Mouse (Mus musculus): ENCODE data around the gene Pvalb.

Gene Pvalb

DNA sequence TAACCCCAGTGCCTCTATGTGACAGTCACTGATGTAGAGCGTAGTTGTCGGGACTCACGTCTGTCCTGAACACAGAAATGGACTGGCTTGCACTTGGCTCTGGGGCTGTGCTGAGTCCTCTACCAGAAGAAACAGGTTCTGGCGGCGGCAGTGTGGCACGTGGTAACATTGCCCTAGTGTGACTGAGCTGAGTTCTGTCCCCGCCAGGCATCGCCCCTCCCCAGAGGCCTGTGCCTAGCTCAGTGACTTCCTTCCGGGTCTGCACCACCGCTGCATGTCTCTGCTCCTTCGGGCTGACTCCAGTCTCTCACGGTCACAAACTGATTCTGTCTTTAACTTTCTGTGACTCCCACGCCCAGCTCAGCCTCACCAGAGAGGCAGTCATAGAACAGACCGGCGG, 35.5 kb downstream of the Pvalb start:
- in situ Hi-C loops (cut with MboI; ENCODE audit: unreplicated experiment in 2 of 2), result loop anchor here (10.0 to 25.0 kb wide), 3 partner anchors 236 to 408 kb away; partner anchors contain the start of gene Apol8 (in 1 of the 2)

DNA sequence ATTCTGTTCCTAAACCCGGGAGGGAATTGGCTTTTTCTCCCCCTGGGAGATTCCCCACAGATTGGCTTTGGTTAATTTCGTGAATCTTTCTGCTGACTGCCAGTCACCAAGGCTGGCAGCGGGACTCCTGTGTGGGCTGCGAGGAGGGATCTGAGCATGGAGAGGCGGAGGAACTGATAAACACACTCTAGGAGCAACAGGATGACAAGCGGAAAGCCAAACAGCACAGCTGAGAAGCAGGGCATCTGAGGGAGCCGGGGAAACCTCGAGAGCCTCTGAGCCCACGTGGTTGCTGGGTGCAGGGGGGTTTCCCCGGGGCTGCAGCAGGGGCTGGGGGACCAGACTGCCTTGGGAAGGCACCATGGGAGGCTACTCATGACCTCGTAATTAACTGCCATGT, 36.6 kb downstream of the Pvalb start:
- in situ Hi-C loops (cut with MboI; ENCODE audit: unreplicated experiment in 2 of 2), result loop anchor here (10.0 to 25.0 kb wide), 3 partner anchors 195 to 407 kb away; partner anchors contain the start of genes Apol8 (in 1 of the 2) and Eif3d (in 1 of the 2)

DNA sequence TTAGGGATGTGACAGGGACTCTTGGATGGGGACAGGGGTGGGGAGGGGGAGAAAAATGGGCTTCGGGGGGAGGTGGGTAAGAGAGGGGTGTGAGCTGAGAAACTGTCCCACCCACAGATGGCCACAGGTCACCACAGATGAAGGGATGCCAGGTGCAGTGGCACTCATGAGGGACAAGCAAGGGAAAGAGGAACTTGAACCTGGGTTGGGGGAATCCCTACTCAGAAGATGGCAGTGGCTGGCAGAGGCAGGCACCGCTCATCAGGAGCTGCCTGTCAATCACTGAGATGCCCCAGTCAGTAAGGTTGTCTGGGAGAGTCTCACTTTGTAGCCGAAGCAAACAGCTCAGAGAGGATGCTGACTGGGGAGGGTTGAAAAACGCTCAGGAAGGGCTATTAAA, 40.9 kb downstream of the Pvalb start:
- in situ Hi-C loops (cut with MboI; ENCODE audit: unreplicated experiment in 2 of 2), result loop anchor here (10.0 to 25.0 kb wide), 3 partner anchors 190 to 403 kb away; partner anchors contain the start of genes Apol8 (in 1 of the 2) and Eif3d (in 1 of the 2)

DNA sequence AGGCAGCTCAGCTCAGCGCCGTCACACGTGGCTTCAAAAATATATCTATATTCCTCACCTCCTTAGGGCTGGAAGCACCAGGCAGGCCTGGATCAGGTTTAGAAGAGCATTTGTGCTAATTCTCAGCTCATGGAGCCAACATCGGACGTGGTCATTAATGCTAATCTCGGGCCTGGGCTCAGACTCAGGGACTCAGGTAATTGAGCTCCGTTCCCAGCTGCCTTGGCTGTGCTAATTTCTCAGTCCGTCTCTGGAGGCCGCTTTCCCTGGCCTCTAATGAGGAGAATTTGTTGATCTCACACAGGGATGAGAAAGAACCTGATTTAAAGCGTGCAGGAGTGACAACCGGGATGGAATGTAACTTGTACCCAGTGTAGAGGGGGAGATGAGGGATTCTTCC, 41.7 kb downstream of the Pvalb start:
- in situ Hi-C loops (cut with MboI; ENCODE audit: unreplicated experiment in 2 of 2), result loop anchor here (10.0 to 25.0 kb wide), 3 partner anchors 190 to 402 kb away; partner anchors contain the start of genes Apol8 (in 1 of the 2) and Eif3d (in 1 of the 2)

DNA sequence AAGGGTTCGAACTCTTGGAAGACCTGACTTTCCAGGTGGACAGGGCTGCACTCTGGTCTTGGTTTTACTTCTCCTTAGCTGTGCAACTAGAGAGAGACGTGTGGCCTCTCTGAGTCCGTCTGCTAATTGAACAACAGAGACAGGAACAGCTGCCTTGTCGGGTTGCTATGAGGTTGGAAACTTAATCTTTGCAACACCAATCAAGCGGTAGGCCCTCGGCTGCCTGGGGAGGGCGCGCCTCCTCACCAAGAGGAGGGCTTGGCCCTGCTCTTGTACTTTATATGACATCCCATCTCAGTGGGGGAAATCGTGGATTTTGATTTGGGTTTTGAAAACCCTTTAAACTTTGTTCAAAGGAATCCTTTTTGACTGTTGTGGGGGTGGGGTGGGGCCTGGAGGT, 44.3 kb downstream of the Pvalb start:
- in situ Hi-C loops (cut with MboI; ENCODE audit: unreplicated experiment in 2 of 2), result loop anchor here (10.0 to 25.0 kb wide), 3 partner anchors 187 to 400 kb away; partner anchors contain the start of genes Apol8 (in 1 of the 2) and Eif3d (in 1 of the 2)

DNA sequence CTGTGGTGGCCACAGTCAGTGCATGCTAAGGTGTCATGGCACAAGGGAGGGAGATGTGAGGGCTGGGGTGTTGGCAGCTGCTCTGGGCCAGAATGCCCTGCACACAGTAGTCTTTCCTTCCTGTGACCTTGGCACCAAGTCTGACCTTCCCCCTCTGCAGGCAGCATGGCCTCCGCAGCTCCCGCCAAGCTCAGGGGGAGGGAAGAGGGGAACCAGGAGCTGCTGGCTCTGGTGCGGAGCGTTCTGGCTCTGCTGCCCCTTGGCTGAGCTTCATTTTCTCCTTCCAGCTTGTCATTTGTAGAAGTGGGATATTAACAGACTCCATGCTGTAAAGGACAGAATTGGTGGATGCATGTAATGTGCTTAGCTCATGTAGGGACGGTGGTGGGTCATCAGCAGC, 47.9 kb downstream of the Pvalb start:
- in situ Hi-C loops (cut with MboI; ENCODE audit: unreplicated experiment in 2 of 2), result loop anchor here (25.0 kb wide), 2 partner anchors 371 to 396 kb away; partner anchors contain the start of gene Apol8 (in 1 of the 2)

DNA sequence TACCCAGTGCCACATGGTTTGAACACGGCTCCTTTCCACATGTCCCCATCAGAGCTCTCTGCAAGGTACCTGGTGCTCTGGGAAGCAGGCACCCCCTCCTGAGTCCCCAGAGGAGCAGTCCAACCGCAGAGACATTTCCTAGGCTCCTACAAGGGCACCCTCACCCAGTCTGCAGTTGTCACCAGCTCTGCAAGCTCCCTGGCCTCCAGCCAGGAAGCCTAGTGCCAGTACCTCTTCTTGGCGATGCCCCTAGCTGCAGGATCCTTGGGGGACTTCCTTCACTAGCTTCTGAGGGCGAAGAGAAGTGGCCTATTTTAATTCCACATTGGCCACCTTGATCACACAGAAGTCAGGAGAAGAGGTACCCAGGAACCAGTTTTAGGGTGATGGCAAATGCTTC, 48.4 kb downstream of the Pvalb start:
- in situ Hi-C loops (cut with MboI; ENCODE audit: unreplicated experiment in 2 of 2), result loop anchor here (25.0 kb wide), 2 partner anchors 371 to 396 kb away; partner anchors contain the start of gene Apol8 (in 1 of the 2)

DNA sequence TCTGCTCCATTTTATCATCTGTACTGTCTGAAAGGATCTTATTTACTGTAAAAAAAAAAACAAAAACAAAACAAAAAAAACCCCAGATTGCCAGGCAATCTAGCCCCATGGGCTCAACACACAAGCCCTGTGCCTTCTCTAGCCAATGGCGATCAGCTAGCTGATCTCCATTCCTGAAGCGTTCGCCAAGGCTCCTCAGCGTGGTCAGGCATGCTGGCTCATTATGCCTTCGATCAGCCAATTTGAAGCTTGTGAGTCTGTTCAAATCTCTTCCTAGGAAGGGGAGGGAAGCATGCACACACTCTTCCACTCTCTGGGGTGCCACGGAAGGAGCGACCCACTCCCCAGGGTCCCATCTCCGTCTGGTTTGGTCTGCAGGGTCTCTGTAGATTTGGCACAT, 48.9 kb downstream of the Pvalb start:
- in situ Hi-C loops (cut with MboI; ENCODE audit: unreplicated experiment in 2 of 2), result loop anchor here (25.0 kb wide), 2 partner anchors 370 to 395 kb away; partner anchors contain the start of gene Apol8 (in 1 of the 2)

DNA sequence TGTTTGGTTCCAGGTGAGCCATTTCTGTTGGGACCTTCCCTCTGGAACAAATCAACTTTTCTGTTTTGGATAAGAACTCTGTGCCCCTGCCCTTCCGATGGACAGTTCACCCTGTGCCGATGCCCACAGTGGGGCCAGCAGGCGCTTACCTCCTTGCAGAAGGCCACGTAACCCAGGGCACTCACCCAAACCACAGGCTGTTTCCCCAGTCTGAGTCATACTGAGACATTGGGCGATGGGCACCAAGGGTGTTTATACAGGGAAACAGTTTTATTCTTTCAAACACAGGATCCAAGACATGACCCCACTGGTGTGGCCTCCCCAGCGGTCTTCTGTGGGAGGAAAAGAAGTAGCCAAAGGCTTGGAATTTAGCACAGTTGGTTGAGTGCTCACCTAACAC, 50.8 kb downstream of the Pvalb start:
- in situ Hi-C loops (cut with MboI; ENCODE audit: unreplicated experiment in 2 of 2), result loop anchor here (25.0 kb wide), 2 partner anchors 368 to 393 kb away; partner anchors contain the start of gene Apol8 (in 1 of the 2)

DNA sequence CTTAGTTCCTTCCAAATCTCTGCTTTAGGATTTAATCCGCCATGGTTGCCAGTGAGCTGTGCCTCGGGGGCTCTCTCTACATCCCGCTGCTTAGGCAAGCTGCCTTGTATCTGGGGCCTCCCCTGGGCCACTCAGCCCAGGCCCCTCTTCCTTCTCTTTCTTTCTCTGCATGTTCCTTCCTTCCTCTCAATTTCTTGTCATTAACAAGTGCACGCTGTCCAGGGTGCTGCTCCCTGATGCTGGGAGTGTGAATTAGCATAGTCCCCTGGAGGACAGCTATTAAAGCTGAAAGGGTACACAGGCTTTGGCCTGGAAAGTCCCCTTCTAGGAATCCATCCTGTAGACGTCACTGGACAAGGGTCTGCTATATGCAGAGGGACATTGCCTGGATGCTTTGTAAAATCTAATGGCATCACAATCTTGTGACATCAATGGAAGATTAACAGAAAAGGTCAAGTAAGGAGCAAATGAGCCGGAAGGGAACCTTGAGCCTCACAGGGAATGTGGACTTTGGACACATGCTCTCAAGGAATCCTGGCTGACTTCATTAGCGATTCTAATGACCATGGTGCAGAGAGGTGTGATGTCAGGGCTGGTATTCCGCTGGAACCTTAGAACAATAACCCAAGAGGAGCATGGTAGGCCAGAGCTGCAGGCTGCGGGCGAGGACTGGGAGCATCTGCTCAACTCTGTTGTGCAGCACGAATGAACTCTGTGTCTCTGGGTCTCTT, 53.0 kb downstream of the Pvalb start:
- in situ Hi-C loops (cut with MboI; ENCODE audit: unreplicated experiment in 2 of 2), result loop anchor here (25.0 kb wide), 2 partner anchors 366 to 391 kb away; partner anchors contain the start of gene Apol8 (in 1 of the 2)

DNA sequence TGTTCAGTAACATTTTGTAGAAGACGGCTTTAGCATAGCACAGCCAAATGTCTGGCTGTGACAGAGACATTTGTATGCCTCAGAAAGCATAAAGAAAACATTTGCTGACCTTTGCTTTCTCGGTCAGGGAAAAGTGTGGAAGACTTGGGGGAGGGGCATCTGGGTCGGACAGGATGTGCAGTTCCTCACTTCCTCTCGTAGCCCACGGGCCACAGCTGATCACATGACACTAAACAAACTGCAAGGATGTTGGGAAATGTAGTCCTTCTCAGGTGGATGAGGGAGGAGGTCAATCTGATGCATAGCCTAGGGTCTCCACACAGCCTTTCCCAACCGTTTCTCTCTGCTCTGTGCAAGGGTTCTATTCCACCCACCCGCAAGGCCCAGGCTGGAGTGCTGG, 57.6 kb downstream of the Pvalb start:
- in situ Hi-C loops (cut with MboI; ENCODE audit: unreplicated experiment in 2 of 2), result no loop called here

All from v-Abl transformed pro-B cells (cell line).